Mouse (Mus musculus): ENCODE measurements at regions not wholly inside any gene's neighbourhood (a gene's known extent, or its start where the extent isn't known, plus 50 kb on each side); places are given as distances from the start of the nearest gene placed in this dataset.

DNA sequence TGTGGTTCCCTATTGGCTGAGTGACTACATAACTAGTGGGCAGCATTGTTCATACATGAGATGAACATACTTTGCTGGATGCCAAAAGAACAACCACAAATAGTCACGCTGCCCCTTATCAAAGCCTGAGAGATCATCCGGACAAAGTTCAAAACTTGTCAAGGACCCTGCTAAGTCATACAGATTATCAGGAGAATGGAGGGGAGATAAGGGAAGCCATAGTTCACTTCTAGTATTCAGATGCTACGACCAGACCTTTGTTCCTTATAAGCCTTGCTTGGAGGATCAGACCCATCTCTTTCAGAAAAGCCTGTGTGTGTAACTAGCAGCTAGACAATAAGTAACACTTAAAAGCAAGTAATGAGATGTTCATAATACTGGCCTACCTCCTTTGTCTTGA lies 97.0 kb upstream of the Mamld1 start:
- Histone ChIP-seq H3K36me3 (no peaks in the 10 kb centered on the region), H3K4me2 (replicated peaks) (no peak overlapping the region), H3K27ac (replicated peaks) (no peak overlapping the region), H3K4me1 (no peaks in the 10 kb centered on the region), H3K9me3 (no peaks in the 10 kb centered on the region), H3K27me3 (no peaks in the 10 kb centered on the region), H3K4me3 (no peak overlapping the region), H3K9ac (replicated peaks) (no peak overlapping the region)
- 79% methylated on average over 3 of the region's 3 CpGs for WGBS
- no peak for ATAC-seq (replicated peaks)
